Mouse (Mus musculus) left cerebral cortex, postnatal 14 days (tissue): Measurements from ENCODE around the gene Fggy. TPM values are rescaled to one million over a fixed set of nuclear protein-coding genes. Genes with fewer than 3 reads are reported as not detected.

Experiments
- DNase-seq, 2 experiments: peaks; one replicate each; pipeline ENCODE4 v3.0.0; 2021 to 2022; ENCODE audit warnings: low spot score in 2 of 2, mixed read lengths in 1 of 2
- intact Hi-C: fragments of 180-260 bp; cut with DNase I; formaldehyde crosslinking; loops from one replicate; pipeline ENCODE4 v1.15.1; 2025
- total RNA-seq, 2 experiments: library from RNA; stranded (reverse); gene quantifications; 2 replicates each; pipeline ENCODE4 v1.2.3; 2021

Fggy gene
- total RNA-seq, 2 experiments from 2014 or later = 15.9 to 17.2 TPM

DNA sequence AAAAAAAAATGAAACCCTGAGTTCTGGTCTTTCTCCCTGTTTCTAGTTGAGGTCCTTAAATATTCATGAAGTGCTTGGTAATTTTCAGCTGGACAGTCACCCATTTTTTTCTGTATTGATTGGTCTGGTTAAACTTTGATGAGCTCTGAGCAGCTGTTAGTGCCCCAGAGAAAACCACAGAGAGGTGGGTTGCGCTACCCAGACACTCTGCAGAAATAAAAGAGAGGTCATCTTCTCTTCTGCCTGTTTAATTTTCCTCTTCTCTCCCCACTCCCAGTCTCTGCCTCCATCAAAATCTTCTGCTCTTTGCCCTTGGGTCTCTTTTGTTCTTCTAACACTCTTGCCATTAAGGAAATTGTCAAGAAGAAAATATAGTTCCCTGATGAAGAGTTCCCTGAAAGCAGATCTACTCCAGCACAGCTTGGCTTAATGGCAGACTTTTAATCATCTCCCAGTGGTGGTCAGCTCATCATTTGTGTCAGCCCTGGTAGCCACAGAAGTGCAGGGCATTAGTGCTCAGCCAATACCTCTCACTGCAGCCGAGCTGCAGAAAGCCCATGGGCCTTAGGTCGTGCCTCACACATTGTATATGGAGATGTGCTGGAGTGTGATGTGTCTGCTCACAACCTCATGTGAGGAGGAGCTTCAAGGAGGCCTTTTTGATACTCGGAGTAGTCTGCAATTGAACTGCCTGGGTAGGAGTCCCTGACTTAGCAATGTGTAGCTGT is 29.1 kb downstream of the Fggy start:
- no peak for DNase-seq
- intact Hi-C loops = no loop called here

DNA sequence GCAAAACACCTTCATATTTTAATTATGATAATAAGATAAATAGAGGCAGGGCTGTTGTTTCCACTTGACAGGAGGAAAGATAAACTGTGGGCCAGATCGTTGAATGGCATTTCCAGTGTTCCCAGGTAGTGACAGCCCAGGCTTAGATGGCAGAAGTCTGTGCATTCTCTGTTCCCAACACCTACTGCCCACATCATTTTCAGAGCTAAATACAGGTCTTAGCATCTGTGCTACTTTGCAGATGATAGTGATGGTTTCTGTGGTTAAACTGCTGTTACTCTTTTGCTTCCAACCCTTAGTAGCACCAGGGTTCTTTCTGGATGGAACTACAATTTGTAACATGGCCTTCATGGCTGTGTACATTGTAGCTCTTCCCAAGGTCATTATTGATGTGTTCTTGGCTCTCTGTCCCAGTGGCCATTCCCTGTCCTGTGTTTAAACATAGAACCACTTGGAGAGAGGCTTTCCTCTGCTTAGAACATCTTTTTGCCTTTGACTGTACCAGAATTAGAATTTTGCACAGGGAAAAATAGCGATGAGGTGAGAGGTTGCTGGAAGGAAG is 31.5 kb downstream of the Fggy start:
- intact Hi-C loops = no loop called here
- DNase-seq = peak; percentile 12 to 68

DNA sequence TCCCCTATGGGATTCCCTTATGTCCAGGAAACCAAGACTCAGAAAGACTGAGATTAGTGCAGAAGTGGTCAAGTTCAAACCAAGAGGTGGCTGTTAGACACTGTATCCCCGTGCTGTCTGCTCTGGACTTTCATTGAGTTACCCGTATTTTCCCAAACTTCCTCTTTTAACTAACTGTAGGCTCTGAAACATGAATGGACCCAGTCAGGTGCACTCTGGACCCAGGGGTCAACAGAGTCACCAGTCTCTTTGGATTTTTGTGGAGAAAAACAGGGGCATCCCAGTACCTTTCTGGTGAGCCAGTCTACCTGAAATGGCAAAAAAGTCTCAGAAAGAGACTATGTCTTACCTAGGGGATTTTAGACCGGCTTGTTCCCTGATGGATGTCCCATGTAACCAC is 33.6 kb downstream of the Fggy start:
- intact Hi-C loops = no loop called here
- no peak for DNase-seq

DNA sequence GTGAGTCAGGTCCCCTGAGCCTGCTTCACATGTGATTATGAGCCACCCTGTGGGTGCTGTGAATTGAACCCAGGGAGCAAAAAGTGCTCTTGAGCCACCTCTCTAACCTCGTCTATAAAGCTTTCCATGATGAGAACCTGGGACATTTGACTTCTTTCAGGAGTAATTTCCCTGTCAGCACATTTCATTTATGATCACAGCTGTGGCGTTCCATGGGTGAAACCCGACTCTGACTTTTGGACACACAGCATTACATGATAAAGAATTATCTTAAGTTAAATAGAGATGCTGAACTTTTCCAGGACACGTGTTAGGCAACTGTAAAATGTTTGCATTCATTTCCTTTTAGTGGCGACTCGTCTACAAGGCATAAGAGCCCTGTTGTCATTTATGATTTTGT is 39.9 kb downstream of the Fggy start:
- no peak for DNase-seq
- intact Hi-C loops = no loop called here

DNA sequence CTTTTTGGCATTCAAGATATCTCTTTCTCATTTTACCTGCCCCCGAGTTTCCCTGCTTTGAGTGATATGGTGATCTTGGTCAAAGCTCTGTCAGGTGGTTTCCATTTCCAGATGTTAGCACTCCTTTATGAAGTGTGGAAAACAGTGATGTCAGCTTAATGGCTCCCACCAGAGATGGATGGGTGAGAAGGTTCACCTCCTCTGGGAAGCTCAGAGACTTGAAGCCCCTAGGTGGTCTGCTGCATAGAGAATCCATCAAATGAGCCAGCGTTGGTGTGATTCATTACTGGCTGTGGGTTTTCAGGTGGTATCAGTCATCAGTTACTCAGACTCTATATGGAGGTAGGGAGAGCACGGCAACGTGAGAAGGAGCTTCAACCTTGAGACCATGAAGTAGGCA is 44.5 kb downstream of the Fggy start:
- no peak for DNase-seq
- intact Hi-C loops = no loop called here

DNA sequence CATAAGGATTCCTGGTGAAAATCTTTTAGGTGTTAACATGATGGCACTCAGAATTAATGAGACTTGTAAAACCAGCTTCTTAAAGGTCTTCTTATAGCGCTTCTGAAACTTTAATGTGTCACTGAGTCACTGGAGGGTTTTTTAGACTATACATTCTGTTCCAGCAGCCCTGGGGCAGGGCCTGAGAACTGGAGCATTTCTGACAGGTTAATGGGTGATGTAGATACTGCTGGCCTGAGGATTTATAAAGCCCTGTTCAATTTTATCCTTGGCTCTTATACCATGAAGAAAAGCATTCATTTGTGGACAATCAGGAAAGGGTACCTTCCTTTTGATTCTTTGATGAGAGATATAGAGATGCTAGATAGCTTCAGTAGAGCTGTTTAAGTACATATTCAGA is 45.9 kb downstream of the Fggy start:
- DNase-seq = no peak
- intact Hi-C loops = no loop called here

DNA sequence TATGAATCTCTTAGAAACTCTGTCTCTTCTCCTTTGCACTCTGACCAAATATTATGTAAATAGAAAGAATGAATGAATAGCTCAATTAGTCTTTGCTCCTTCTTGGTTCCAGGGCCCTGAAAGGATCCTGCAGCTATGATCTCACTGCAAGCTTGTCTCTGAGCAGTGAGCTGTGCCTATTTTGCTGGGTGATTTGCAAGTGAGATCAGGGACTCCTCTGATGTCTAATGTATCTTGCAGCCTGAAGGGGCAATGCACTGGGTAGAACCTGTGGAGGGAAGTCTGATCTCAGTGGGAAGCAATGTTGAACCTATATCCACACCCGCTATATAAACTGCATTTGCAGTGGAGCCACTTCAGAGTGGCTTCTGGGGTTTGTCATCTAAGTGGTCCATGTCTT is 53.4 kb downstream of the Fggy start:
- no peak for DNase-seq
- intact Hi-C loops = no loop called here

DNA sequence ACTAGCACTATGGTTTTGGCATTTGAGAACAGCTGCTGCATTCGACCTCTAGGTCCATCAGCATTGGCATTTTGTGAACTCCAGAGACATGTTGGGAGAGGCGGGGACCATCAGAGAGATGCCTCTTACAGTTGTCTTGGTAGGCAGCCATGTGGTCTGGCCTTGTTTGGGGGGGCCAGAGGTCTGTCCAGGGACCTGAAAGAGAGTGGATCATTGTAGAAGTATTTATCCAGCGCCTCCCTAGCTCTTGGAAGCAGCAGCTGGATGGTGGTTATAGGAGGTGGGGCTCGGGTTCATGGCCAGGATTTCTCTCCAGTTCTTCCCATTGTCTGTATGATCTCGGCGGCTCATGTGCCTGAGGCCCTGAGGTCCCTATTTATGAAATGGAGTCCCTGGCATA is 54.1 kb downstream of the Fggy start:
- intact Hi-C loops = no loop called here
- no peak for DNase-seq

DNA sequence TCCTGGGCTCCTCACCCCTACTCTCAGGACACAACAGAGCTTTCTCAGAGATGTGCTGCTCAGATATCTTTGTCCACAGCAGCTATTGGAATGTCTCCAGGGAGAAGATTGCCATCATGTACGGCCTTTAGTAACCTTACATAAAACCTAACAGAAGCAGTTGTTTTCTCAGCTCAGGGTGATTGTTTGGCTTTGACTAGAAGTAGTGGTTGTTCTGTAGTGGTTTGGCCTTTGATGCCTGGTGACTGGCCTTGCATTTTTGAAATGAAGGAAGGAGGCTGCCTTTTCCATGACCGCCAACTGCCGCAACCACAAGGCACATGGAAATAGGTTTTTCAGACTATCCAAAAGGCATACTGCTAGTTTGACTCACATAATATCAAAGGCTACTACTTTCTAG is 63.7 kb downstream of the Fggy start:
- DNase-seq = no peak
- intact Hi-C loops = no loop called here

DNA sequence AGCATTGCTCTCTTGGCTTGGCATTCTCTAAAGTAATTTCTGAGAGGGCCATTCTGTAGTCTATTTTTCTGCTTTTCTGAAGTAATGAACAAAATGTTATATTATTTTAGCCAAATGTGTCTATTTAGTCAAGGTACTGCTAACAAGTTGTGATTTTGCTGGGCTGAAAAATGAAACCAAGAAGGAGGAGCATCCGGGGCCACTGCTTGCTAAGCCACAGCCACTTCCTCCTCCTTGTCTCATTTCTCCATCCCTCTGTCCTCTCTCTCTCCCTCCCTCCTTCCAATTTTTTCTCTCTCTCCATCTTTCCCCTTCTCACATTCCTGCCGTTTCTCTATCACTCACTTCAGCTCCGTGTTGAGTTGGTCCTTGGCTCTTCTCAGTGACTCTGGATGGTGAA is 67.4 kb downstream of the Fggy start:
- intact Hi-C loops = no loop called here
- DNase-seq = no peak

DNA sequence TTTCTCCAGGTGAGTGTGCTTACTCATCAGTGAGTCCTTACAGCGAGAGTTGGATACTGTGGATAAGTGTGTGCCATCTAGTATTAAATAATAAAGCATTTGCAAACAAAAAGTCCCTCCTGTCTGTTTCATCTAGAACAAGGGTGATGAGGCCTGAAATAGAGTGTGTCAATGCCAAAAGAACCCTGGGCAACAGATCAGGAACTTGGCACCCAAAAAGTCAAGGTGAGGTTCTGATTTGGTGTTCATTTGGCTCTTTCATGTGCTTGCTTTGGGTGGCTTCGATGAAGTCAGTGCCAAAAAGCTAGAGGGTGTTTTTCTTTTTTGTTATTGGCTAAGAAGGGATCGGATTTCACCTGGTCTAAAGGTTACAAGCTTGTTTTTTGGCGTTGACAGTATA is 68.3 kb downstream of the Fggy start:
- DNase-seq = no peak
- intact Hi-C loops = no loop called here

DNA sequence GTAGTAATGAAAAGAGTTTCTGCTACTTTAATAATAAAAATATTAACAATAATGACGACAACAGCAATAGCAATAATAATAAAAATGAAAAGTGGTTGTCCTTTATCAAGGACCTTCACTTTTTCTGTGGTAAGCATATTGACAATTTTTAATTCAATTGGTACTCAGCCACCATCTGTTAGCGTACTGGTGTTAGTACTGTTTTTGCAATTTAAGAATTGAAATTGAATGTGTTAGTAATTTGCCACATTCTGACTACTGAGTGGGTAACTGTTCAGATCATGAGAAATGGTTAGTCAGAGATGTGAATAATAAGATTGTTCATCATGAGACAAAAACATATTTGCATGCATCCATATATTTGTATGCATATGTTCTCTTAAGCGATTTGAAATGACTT is 68.9 kb downstream of the Fggy start:
- no peak for DNase-seq
- intact Hi-C loops = no loop called here

DNA sequence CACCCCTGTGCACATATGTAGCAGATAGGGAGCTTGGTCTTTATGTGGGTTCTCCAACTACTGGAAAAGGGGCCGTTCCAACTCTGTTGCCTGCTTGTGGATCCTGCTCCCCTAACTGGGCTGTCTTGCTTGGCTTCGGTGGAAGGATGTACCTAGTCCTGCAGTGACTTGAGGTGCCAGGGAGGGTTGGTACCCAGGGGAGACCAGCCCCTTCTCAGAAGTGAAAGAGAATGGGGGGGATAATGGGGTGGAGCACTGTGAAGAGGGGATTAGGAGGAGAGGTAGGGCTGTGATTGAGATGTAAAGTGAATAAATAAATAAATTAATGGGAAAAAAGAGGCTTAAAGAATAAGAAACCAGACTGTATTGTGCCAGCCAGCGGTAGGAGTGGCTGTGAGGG is 77.6 kb downstream of the Fggy start:
- DNase-seq = no peak
- intact Hi-C loops = loop anchor here (5.0 kb wide), 1 partner anchor 583 kb away; the partner anchor contains the start of gene Jun

DNA sequence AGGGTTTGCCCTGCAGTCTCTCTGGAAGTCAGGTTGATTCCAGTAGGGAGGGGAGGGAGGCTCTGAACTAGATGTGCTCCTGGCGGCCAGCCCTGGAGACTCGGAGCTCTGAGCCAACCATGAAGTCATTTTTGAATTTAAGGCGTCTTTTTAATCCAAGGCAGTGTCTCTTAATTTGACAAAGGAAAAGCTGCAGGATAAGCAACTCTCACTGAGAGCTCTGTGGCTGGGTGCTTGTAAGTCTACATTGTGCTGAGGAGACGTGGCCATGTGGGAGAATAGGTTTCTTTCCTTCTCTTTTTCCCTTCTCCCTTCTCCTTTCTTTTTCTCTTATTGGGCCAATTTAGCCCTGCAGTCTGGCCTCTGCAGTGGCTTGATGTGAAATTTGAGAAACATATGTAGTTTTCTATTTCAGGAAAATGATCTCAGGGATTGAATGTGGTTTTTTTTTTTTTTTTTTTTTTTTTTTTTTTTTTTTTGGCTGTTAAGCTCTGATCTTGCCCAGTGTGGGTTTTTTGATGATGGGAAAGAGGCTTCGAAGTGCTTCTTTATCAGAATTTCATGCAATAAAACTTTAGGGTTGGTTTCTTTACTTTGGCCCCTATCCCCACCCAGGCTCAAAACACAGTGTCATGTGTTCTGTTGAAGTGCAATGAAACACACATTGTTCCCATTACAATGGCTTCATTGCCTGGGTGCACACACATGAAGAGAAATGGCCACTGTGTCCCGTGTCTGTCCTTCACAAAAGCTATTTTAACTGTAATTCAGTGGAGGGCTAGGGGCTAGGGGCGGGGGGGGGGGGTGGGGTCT is 79.8 kb downstream of the Fggy start:
- intact Hi-C loops = loop anchor here (5.0 kb wide), 1 partner anchor 585 kb away; the partner anchor contains the start of gene Jun

DNA sequence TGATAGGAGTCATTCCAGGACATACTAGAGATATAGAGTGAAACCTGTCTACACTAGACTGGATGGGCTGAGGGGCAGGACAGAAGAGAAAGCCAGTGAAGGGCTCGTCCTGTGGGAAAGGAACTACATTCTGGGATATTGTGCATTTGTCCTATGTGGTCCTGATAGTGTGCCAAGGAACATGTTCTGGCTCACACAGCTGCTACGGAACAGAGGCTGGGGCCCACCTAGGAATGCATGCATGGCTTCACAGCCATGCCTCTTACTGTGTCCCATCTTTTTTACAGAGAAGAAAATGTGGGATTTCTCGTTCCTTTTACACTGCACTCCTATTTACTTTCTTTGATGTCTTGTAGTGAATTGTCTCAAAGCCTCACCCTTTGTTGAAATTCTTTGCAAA is 80.8 kb downstream of the Fggy start:
- intact Hi-C loops = loop anchor here (5.0 kb wide), 1 partner anchor 586 kb away; the partner anchor contains the start of gene Jun

More for the DNA sequence above, 79.8 kb downstream of the Fggy start:
- peak; percentile 36 to 73 for DNase-seq

DNA sequence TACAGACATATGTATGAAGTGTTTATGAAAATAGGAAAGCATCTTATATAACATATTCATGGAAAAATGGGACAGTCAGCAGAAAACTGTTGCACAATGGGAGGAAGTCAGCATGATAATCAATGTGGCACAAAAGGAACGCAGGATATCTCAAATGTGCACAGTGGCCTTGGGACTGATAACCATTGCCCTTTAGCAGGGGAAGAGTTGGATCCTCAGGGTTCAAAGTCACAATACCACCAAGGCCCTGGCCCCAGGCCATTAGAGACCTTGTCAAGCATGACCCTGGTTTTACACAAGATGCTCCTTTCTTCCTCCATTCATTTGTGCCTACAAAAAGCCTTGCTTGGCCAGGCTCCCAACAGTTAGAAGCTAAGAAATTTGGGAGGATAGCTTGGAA is 83.5 kb downstream of the Fggy start:
- intact Hi-C loops = no loop called here
- DNase-seq = no peak

More for the DNA sequence above, 80.8 kb downstream of the Fggy start:
- no peak for DNase-seq

DNA sequence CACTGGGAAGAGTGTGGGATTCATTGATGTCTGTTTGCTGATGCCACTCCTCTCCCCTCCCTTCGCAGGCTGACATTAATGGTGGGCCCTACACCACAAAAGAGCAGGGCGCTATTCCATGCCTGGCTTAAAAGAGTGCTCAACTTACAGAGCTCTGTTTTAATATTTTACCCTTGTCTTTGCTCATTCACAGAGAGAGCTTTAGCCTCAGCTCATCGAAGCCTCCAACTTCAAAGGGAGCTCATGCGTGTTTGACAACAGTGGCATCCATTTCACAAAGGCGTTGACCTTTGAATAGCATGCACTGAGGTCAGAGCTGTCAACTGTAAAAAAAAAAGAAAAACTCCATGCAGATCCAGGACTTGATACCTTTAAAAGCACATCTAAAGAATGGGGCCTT is 86.7 kb downstream of the Fggy start:
- DNase-seq = no peak
- intact Hi-C loops = no loop called here

DNA sequence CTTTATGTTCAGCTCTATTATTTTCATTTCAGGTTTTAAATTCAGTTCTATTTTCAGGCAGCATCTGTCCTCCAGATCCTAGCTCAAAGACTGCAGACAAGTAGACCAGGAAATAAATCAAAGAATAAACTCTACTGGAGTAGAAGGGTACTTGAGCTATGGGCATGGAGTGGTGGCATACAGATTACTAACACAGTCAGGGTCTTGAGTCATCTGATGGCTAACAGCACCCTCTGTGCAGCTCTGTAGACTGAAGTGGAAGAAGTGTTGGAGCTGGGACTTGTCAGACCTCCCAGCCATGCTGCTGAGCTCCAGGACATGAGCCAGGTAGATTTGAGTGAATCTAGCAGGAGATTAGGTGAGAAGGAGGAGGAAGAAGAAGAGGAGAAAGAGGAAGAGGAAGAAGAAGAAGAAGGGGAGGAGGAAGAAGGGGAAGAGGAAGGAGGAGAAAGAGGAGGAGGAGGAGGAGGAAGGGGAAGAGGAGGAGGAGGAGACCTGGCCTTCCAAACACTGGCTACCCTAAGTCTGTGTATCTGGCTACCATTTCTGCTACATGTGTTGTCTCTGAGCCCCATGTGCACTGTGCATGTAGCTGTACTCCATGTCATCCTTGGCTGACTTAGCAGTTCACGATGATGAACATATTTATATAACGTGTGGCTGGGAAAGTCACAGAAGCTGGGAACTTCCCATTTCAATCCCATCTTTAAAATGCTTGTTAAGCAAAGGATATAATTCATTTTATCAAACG is 91.7 kb downstream of the Fggy start:
- intact Hi-C loops = no loop called here
- no peak for DNase-seq

DNA sequence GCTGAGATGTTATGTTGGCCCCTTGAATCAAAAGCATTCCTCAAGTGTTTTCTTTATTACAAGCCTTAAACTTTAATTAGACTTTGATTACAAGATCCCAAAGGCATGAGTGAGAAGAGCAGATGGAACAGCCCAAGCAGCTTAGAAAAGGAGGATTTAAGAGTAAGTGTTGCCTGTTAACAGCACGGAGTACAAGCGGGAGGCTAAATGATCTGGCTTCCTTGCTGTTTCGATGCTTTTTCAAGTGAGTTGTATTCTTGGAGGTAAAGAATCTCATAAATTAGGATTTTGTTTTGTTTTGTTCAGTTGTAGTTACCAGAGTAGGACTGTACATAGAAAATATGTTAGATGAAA is 92.2 kb downstream of the Fggy start:
- peak in 1 of 2 experiments; percentile 17 for DNase-seq
- intact Hi-C loops = no loop called here

DNA sequence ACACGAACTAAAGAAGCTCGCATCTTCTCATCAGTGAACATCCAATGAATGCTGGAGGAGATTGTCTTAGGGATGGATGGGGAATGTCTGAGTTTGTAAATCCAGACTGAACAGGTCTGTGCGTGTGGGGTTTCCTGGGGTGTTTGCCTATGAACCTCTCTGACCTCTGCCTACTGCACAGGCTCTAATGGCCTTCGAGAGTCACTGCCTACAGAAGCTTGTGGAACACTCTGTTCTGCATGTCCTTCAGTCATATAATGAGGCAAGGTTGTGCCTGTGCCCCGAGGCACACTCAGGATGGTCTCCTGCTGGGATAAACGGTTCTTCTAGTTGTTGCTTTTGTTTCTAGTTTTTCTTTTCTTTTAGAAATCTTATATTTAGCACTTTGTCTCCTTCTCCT is 92.7 kb downstream of the Fggy start:
- intact Hi-C loops = no loop called here
- no peak for DNase-seq
